Mouse (Mus musculus): ENCODE results near the gene Drap1.
A peak's percentile ranks its signal among the peaks of the same experiment; 100 is the strongest.
"Not testable (repeated sequence)": the region's sequence is repeated elsewhere in the genome, so short reads cannot be mapped to it uniquely, and the experiment has no call there.

Gene Drap1

GRCm38 (mm10) chr19:5420579-5420978 is 4.2 kb downstream of the Drap1 start:
- no peak for DNase-seq (ENCODE audit: low spot score in 2 of 2)

- no peak for DNase-seq (ENCODE audit: low spot score in 2 of 2)
These were observed 5.1 kb downstream of the Drap1 start for GRCm38 (mm10) chr19:5419630-5420029.

GRCm38 (mm10) chr19:5418750-5419466 is 5.9 kb downstream of the Drap1 start:
- no peak for DNase-seq (ENCODE audit: low spot score in 2 of 2)

GRCm38 (mm10) chr19:5414534-5414957 is 10.2 kb downstream of the Drap1 start:
- no peak for DNase-seq (ENCODE audit: low spot score in 2 of 2)

- no peak for DNase-seq (ENCODE audit: low spot score in 2 of 2)
These were observed 10.9 kb downstream of the Drap1 start for GRCm38 (mm10) chr19:5413840-5414239.

GRCm38 (mm10) chr19:5411961-5412360 is 12.8 kb downstream of the Drap1 start:
- DNase-seq (ENCODE audit: low spot score in 2 of 2): no peak

GRCm38 (mm10) chr19:5410641-5411040 is 14.1 kb downstream of the Drap1 start:
- no peak for DNase-seq (ENCODE audit: low spot score in 2 of 2)

GRCm38 (mm10) chr19:5409068-5409467 is 15.7 kb downstream of the Drap1 start:
- no peak for DNase-seq (ENCODE audit: low spot score in 2 of 2)

- DNase-seq (ENCODE audit: low spot score in 2 of 2): no peak
These were observed 16.4 kb downstream of the Drap1 start for GRCm38 (mm10) chr19:5408057-5409001.

GRCm38 (mm10) chr19:5407133-5407532 is 17.6 kb downstream of the Drap1 start:
- DNase-seq (ENCODE audit: low spot score in 2 of 2): peak in 1 of 2 experiments; percentile 29

GRCm38 (mm10) chr19:5406531-5407126 is 18.1 kb downstream of the Drap1 start:
- not testable (repeated sequence) for DNase-seq (ENCODE audit: low spot score in 2 of 2)

GRCm38 (mm10) chr19:5405924-5406323 is 18.9 kb downstream of the Drap1 start:
- DNase-seq (ENCODE audit: low spot score in 2 of 2): no peak

- DNase-seq (ENCODE audit: low spot score in 2 of 2): no peak
These were observed 22.5 kb downstream of the Drap1 start, which contains the start of gene Tsga10ip for GRCm38 (mm10) chr19:5402293-5402692. Gene Tsga10ip (minus strand): TSS chr19:5402526.

GRCm38 (mm10) chr19:5401073-5401472 is 23.7 kb downstream of the Drap1 start:
- DNase-seq (ENCODE audit: low spot score in 2 of 2): not testable (repeated sequence)

- DNase-seq (ENCODE audit: low spot score in 2 of 2): no peak
These were observed 29.4 kb downstream of the Drap1 start for GRCm38 (mm10) chr19:5395371-5395770.

GRCm38 (mm10) chr19:5394168-5394567 is 30.6 kb downstream of the Drap1 start:
- no peak for DNase-seq (ENCODE audit: low spot score in 2 of 2)

- DNase-seq (ENCODE audit: low spot score in 2 of 2): no peak
These were observed 31.9 kb downstream of the Drap1 start for GRCm38 (mm10) chr19:5392892-5393291.

- DNase-seq (ENCODE audit: low spot score in 2 of 2): no peak
These were observed 34.4 kb downstream of the Drap1 start for GRCm38 (mm10) chr19:5390416-5390815.

- no peak for DNase-seq (ENCODE audit: low spot score in 2 of 2)
These were observed 35.1 kb downstream of the Drap1 start for GRCm38 (mm10) chr19:5389647-5390046.

- peak; percentile 92 for DNase-seq (ENCODE audit: low spot score in 2 of 2)
These were observed 36.1 kb downstream of the Drap1 start, which contains the start of gene Sart1 for GRCm38 (mm10) chr19:5388588-5389242. Gene Sart1 (minus strand): TSS chr19:5388703.

GRCm38 (mm10) chr19:5388011-5388441 is 36.8 kb downstream of the Drap1 start:
- no peak for DNase-seq (ENCODE audit: low spot score in 2 of 2)

GRCm38 (mm10) chr19:5384715-5385114 is 40.1 kb downstream of the Drap1 start:
- DNase-seq (ENCODE audit: low spot score in 2 of 2): no peak

Measured in frontal cortex, postnatal 14 days (tissue).